Mouse (Mus musculus) adrenal gland, postnatal 25 days (tissue): ENCODE data around the gene Cd86. TPM values are rescaled to one million over a fixed set of nuclear protein-coding genes. Genes with fewer than 3 reads are reported as not detected.
A peak's percentile ranks its signal among the peaks of the same experiment; 100 is the strongest.

Experiments
- DNase-seq: peaks from one replicate; pipeline ENCODE4 v3.0.0; 2021; ENCODE audit warnings: mixed read lengths
- long read RNA-seq: library from polyadenylated mRNA; stranded (forward); transcript quantifications from one replicate; pipeline ENCODE4 v2.0.0, GENCODE M21; 2021
- total RNA-seq: library from RNA; stranded (reverse); gene quantifications from 2 replicates; pipeline ENCODE4 v1.2.3, GENCODE M21; 2021

Gene Cd86
- total RNA-seq: 0.55 and 0.62 TPM in 2 replicates
- long read RNA-seq: 0 reads

GRCm38 (mm10) chr16:36665782-36666181, at the start of gene Cd86:
Cd86 (minus strand) TSS chr16:36666081.
- DNase-seq: no peak

GRCm38 (mm10) chr16:36711760-36712159, 45.9 kb upstream of the Cd86 start:
- DNase-seq: no peak

- no peak for DNase-seq
Measured at GRCm38 (mm10) chr16:36710794-36711193, 44.9 kb upstream of the Cd86 start.

- DNase-seq: no peak
Measured at GRCm38 (mm10) chr16:36709405-36709804, 43.5 kb upstream of the Cd86 start.

GRCm38 (mm10) chr16:36708751-36709150, 42.9 kb upstream of the Cd86 start:
- DNase-seq: no peak

GRCm38 (mm10) chr16:36707702-36708423, 42.0 kb upstream of the Cd86 start:
- DNase-seq: no peak

GRCm38 (mm10) chr16:36700484-36700883, 34.6 kb upstream of the Cd86 start:
- DNase-seq: no peak

- DNase-seq: no peak
Measured at GRCm38 (mm10) chr16:36697331-36697730, 31.4 kb upstream of the Cd86 start.

GRCm38 (mm10) chr16:36694798-36695290, 29.0 kb upstream of the Cd86 start:
- DNase-seq: no peak

- DNase-seq: peak; percentile 9
Measured at GRCm38 (mm10) chr16:36693818-36694413, 28.0 kb upstream of the Cd86 start, which contains the start of gene Ildr1. Ildr1 (plus strand) TSS chr16:36693978.

GRCm38 (mm10) chr16:36691484-36691883, 25.6 kb upstream of the Cd86 start:
- DNase-seq: no peak

GRCm38 (mm10) chr16:36688076-36688475, 22.2 kb upstream of the Cd86 start:
- DNase-seq: no peak

- DNase-seq: no peak
Measured at GRCm38 (mm10) chr16:36684325-36684918, 18.5 kb upstream of the Cd86 start.

GRCm38 (mm10) chr16:36681829-36682228, 15.9 kb upstream of the Cd86 start:
- DNase-seq: no peak

- no peak for DNase-seq
Measured at GRCm38 (mm10) chr16:36675902-36676301, 10.0 kb upstream of the Cd86 start.

GRCm38 (mm10) chr16:36675304-36675703, 9.4 kb upstream of the Cd86 start:
- DNase-seq: no peak

GRCm38 (mm10) chr16:36674457-36675204, 8.8 kb upstream of the Cd86 start:
- DNase-seq: no peak

GRCm38 (mm10) chr16:36673196-36673595, 7.3 kb upstream of the Cd86 start:
- no peak for DNase-seq

GRCm38 (mm10) chr16:36670590-36670989, 4.7 kb upstream of the Cd86 start:
- no peak for DNase-seq

GRCm38 (mm10) chr16:36666448-36667017, 652 bp upstream of the Cd86 start:
- no peak for DNase-seq

GRCm38 (mm10) chr16:36663484-36663883, 2.4 kb downstream of the Cd86 start:
- DNase-seq: no peak

- no peak for DNase-seq
Measured at GRCm38 (mm10) chr16:36661330-36661729, 4.6 kb downstream of the Cd86 start.
